In the genomic region with DNA sequence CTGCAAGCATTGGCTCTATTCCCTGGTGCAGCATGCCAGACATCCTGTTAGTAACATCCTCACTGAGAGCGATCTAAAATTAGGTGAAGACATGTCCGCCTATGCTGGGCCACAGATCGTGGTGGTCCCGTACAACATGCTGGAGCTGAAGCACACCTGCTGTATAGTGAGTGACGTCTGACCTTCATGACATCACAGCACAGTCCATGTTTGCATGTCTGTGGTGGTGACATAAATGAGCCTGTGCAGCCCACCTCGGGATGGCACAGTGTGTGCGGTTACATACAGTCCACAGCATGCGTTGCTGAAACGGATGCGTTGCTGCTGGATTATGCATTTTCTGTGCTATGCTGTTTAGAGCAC, we compare ENCODE assay signal across 11 mouse cellular contexts. TPM values are rescaled to one million over a fixed set of nuclear protein-coding genes. Genes with fewer than 3 reads are reported as not detected.
A peak's percentile ranks its signal among the peaks of the same experiment; 100 is the strongest.
DNase-seq lines count a peak whose midpoint lies in the region; ATAC-seq and TF ChIP-seq lines count a peak whose summit lies in the region.
"Had no signal": no experiment of that assay in that cellular context is flagged by ENCODE, and none has a peak within 500 bp of the region (broad histone marks: within the 10 kb centered on the region; RNA-seq: fewer than 3 reads in every experiment).

No protein-coding gene starts in this region.

- H3K9ac ChIP-seq in midbrain, embryonic 13.5 days (replicated peaks), result no peak overlapping the region
- no peak overlapping the region for H3K9ac ChIP-seq in midbrain, embryonic 11.5 days (ENCODE audit: low read length)
- H3K9ac ChIP-seq in midbrain, embryonic 16.5 days (ENCODE audit: low read depth, low read length), result no peak overlapping the region
- H3K9ac ChIP-seq: liver, embryonic 13.5 days had no signal

- H3K4me3 ChIP-seq in midbrain, embryonic 13.5 days (replicated peaks), result no peak overlapping the region
- H3K4me3 ChIP-seq in midbrain, embryonic 11.5 days (ENCODE audit: low read depth, low read length), result no peak overlapping the region
- H3K4me3 ChIP-seq in midbrain, embryonic 16.5 days (ENCODE audit: low read depth, low read length), result no peak overlapping the region
- no peak overlapping the region for H3K4me3 ChIP-seq in left cerebral cortex, adult 2 months
- H3K4me3 ChIP-seq: liver, embryonic 13.5 days had no signal

- no peak for DNase-seq in frontal cortex, postnatal 25 days (ENCODE audit: low spot score in 2 of 2)
- DNase-seq in midbrain, embryonic 11.5 days (ENCODE audit: low spot score, missing footprints), result no peak
- peak; percentile 19 for DNase-seq in gastrocnemius, postnatal 25 days
- no peak for DNase-seq in left cerebral cortex, adult 2 months (ENCODE audit: extremely low spot score in 1 of 2, low spot score in 2 of 2)
- DNase-seq: liver, embryonic 13.5 days had no signal

- H3K9me3 ChIP-seq in midbrain, embryonic 13.5 days, result no peaks in the 10 kb centered on the region
- H3K9me3 ChIP-seq in midbrain, embryonic 11.5 days (ENCODE audit: control insufficient read depth, low read length), result no peaks in the 10 kb centered on the region
- H3K9me3 ChIP-seq in midbrain, embryonic 16.5 days (replicated peaks; ENCODE audit: control insufficient read depth, low read length, poor library complexity, severe bottlenecking), result no peaks in the 10 kb centered on the region
- H3K9me3 ChIP-seq: liver, embryonic 13.5 days had no signal

- peak; percentile 67 for ATAC-seq in frontal cortex, adult (ENCODE audit: low TSS enrichment)
- 0 out of 2 replicates have a peak, but pooled peaks have one; percentile 40 for ATAC-seq in midbrain, embryonic 13.5 days
- no peak for ATAC-seq in midbrain, embryonic 11.5 days (ENCODE audit: low FRiP score)
- peak; percentile 44 for ATAC-seq in midbrain, embryonic 16.5 days
- ATAC-seq in erythroblast, adult 5-6 weeks (replicated peaks; ENCODE audit: low FRiP score, poor library complexity, severe bottlenecking), result no peak

- H3K27ac ChIP-seq in midbrain, embryonic 13.5 days, result no peak overlapping the region
- no peak overlapping the region for H3K27ac ChIP-seq in midbrain, embryonic 11.5 days (ENCODE audit: low read depth, low read length)
- 0 out of 2 replicates have a peak overlapping the region, but pooled peaks have one; percentile 22 for H3K27ac ChIP-seq in midbrain, embryonic 16.5 days (ENCODE audit: low read length)
- H3K27ac ChIP-seq in left cerebral cortex, adult 2 months, result no peak overlapping the region
- H3K27ac ChIP-seq: kidney, postnatal 0 days; liver, embryonic 13.5 days had no signal

- H3K4me2 ChIP-seq in midbrain, embryonic 13.5 days (replicated peaks), result no peak overlapping the region
- H3K4me2 ChIP-seq in midbrain, embryonic 11.5 days, result no peak overlapping the region
- no peak overlapping the region for H3K4me2 ChIP-seq in midbrain, embryonic 16.5 days (ENCODE audit: low read length)
- H3K4me2 ChIP-seq: liver, embryonic 13.5 days had no signal

- WGBS in midbrain, embryonic 13.5 days, result 88% methylated on average over 10 of the region's 10 CpGs
- WGBS in midbrain, embryonic 11.5 days, result 91% methylated on average over 10 of the region's 10 CpGs
- WGBS in midbrain, embryonic 16.5 days, result 84% methylated on average over 10 of the region's 10 CpGs

- no peaks in the 10 kb centered on the region for H3K36me3 ChIP-seq in midbrain, embryonic 13.5 days
- no peaks in the 10 kb centered on the region for H3K36me3 ChIP-seq in midbrain, embryonic 11.5 days (ENCODE audit: control insufficient read depth, insufficient read depth, low read length)
- no peaks in the 10 kb centered on the region for H3K36me3 ChIP-seq in midbrain, embryonic 16.5 days (ENCODE audit: control insufficient read depth, insufficient read depth, low read length)
- H3K36me3 ChIP-seq: liver, embryonic 13.5 days had no signal

- intact Hi-C loops in left cerebral cortex, adult 2 months (cut with DNase I), result no loop called here

- H3K4me1 ChIP-seq in midbrain, embryonic 13.5 days (replicated peaks), result peaks cover 12% of the 10 kb centered on the region
- peaks cover 6% of the 10 kb centered on the region for H3K4me1 ChIP-seq in midbrain, embryonic 11.5 days (ENCODE audit: control insufficient read depth, insufficient read depth, low read length)
- H3K4me1 ChIP-seq in midbrain, embryonic 16.5 days (ENCODE audit: control insufficient read depth, insufficient read depth, low read length), result peaks cover 11% of the 10 kb centered on the region

- no peaks in the 10 kb centered on the region for H3K27me3 ChIP-seq in midbrain, embryonic 13.5 days
- H3K27me3 ChIP-seq in midbrain, embryonic 11.5 days (ENCODE audit: control insufficient read depth, insufficient read depth, low read length), result no peaks in the 10 kb centered on the region
- no peaks in the 10 kb centered on the region for H3K27me3 ChIP-seq in midbrain, embryonic 16.5 days (ENCODE audit: control insufficient read depth, insufficient read depth, low read depth, low read length)
- H3K27me3 ChIP-seq: CH12.LX had no signal

- TF ChIP-seq CTCF in left cerebral cortex, adult 2 months (IDR thresholded peaks at IDR 0.05), result no peak

RNA-seq across cellular contexts. Expression of a gene that starts 33.9 kb away (rescaled TPM):
- polyA plus RNA-seq in midbrain, embryonic 13.5 days (2015; fragmentation: Nextera tagmentation; extraction: Ambion mirVana), result 5.8 and 7.3 TPM in 2 replicates
- 10.0 and 10.3 TPM in 2 replicates for polyA plus RNA-seq in midbrain, embryonic 11.5 days (2014; fragmentation: Nextera tagmentation; extraction: Ambion mirVana)
- total RNA-seq in gastrocnemius, postnatal 25 days (2021), result 10 to 100 TPM; 18.8 to 21.5 TPM
- polyA plus RNA-seq in midbrain, embryonic 16.5 days (2015; fragmentation: Nextera tagmentation; extraction: Ambion mirVana), result 6.5 and 8.8 TPM in 2 replicates
- 2.3 TPM in 1 of 2 replicates, not detected in the other for total RNA-seq in erythroblast, adult 5-6 weeks (2015; ENCODE audit: low replicate concordance)
- 0.26 TPM in 1 of 2 replicates, not detected in the other for total RNA-seq in erythroblast, adult 5-6 weeks (2017; ENCODE audit: low replicate concordance)
- total RNA-seq in left cerebral cortex, adult 2 months (2021), result 10 to 100 TPM in 1 of 2 experiments, 1 to 10 TPM in 1; 9.7 to 11.0 TPM
- total RNA-seq: CH12.LX had no signal

Comparison
In these comparisons a context has a peak if more than half of its experiments do, and no peak if none do; other contexts are left out.
1. ATAC-seq: peak in frontal cortex, adult (single experiment), midbrain, embryonic 13.5 days (single experiment) and midbrain, embryonic 16.5 days (single experiment); none in midbrain, embryonic 11.5 days (single experiment) and erythroblast, adult 5-6 weeks (single experiment).